Mouse (Mus musculus): ENCODE data around the gene Gm15262. TPM values are rescaled to one million over a fixed set of nuclear protein-coding genes. Genes with fewer than 3 reads are reported as not detected.
"Not testable (repeated sequence)": the region's sequence is repeated elsewhere in the genome, so short reads cannot be mapped to it uniquely, and the experiment has no call there.

Gm15262 gene
- not detected in 2 replicates for polyA plus RNA-seq (2016; fragmentation: Nextera tagmentation; extraction: Ambion mirVana)

- not testable (repeated sequence) for H3K27ac ChIP-seq (ENCODE audit: poor library complexity, severe bottlenecking); H3K9me3 ChIP-seq (replicated peaks); H3K27me3 ChIP-seq (replicated peaks); H3K36me3 ChIP-seq; H3K9ac ChIP-seq; ATAC-seq (ENCODE audit: insufficient number of reproducible peaks, low FRiP score); H3K4me2 ChIP-seq; H3K4me3 ChIP-seq; H3K4me1 ChIP-seq (replicated peaks)
- 60% methylated on average over 2 of the region's 2 CpGs for WGBS
These were observed at the start of gene Gm15262 for GRCm38 (mm10) chrX:161287156-161287555. TSS of gene Gm15262 (plus strand) at chrX:161287456.

- Histone ChIP-seq H3K9me3 (replicated peaks) (no peaks in the 10 kb centered on the region), H3K9ac (no peak overlapping the region), H3K4me2 (no peak overlapping the region), H3K27me3 (replicated peaks) (0 out of 2 replicates have a peak, but pooled peaks cover 4% of the 10 kb centered on the region), H3K27ac (ENCODE audit: poor library complexity, severe bottlenecking) (no peak overlapping the region), H3K4me3 (no peak overlapping the region), H3K4me1 (replicated peaks) (no peaks in the 10 kb centered on the region), H3K36me3 (no peaks in the 10 kb centered on the region)
- 67% methylated on average over 1 of the region's 1 CpGs for WGBS
- no peak for ATAC-seq (ENCODE audit: insufficient number of reproducible peaks, low FRiP score)
These were observed 20.9 kb downstream of the Gm15262 start for GRCm38 (mm10) chrX:161308131-161308530.

GRCm38 (mm10) chrX:161316443-161316842 lies 29.2 kb downstream of the Gm15262 start:
- Histone ChIP-seq H3K4me3 (no peak overlapping the region), H3K27me3 (replicated peaks) (no peaks in the 10 kb centered on the region), H3K4me2 (no peak overlapping the region), H3K9me3 (replicated peaks) (no peaks in the 10 kb centered on the region), H3K36me3 (no peaks in the 10 kb centered on the region), H3K4me1 (replicated peaks) (no peaks in the 10 kb centered on the region), H3K27ac (ENCODE audit: poor library complexity, severe bottlenecking) (no peak overlapping the region), H3K9ac (no peak overlapping the region)
- ATAC-seq (ENCODE audit: insufficient number of reproducible peaks, low FRiP score): no peak

GRCm38 (mm10) chrX:161370927-161371326 lies 83.7 kb downstream of the Gm15262 start:
- Histone ChIP-seq H3K4me3 (no peak overlapping the region), H3K27ac (ENCODE audit: poor library complexity, severe bottlenecking) (no peak overlapping the region), H3K27me3 (replicated peaks) (no peaks in the 10 kb centered on the region), H3K9ac (no peak overlapping the region), H3K36me3 (no peaks in the 10 kb centered on the region), H3K9me3 (replicated peaks) (no peaks in the 10 kb centered on the region), H3K4me1 (replicated peaks) (no peaks in the 10 kb centered on the region), H3K4me2 (no peak overlapping the region)
- ATAC-seq (ENCODE audit: insufficient number of reproducible peaks, low FRiP score): no peak
- 38% methylated on average over 11 of the region's 11 CpGs for WGBS

GRCm38 (mm10) chrX:161371461-161371860 lies 84.2 kb downstream of the Gm15262 start:
- Histone ChIP-seq H3K36me3 (no peaks in the 10 kb centered on the region), H3K9ac (no peak overlapping the region), H3K4me3 (no peak overlapping the region), H3K9me3 (replicated peaks) (no peaks in the 10 kb centered on the region), H3K4me2 (no peak overlapping the region), H3K4me1 (replicated peaks) (no peaks in the 10 kb centered on the region), H3K27me3 (replicated peaks) (no peaks in the 10 kb centered on the region), H3K27ac (ENCODE audit: poor library complexity, severe bottlenecking) (no peak overlapping the region)
- 56% methylated on average over 3 of the region's 3 CpGs for WGBS
- no peak for ATAC-seq (ENCODE audit: insufficient number of reproducible peaks, low FRiP score)

- Histone ChIP-seq H3K4me3 (no peak overlapping the region), H3K9ac (no peak overlapping the region), H3K4me2 (no peak overlapping the region), H3K36me3 (no peaks in the 10 kb centered on the region), H3K27me3 (replicated peaks) (no peaks in the 10 kb centered on the region), H3K27ac (ENCODE audit: poor library complexity, severe bottlenecking) (no peak overlapping the region), H3K4me1 (replicated peaks) (no peaks in the 10 kb centered on the region), H3K9me3 (replicated peaks) (no peaks in the 10 kb centered on the region)
- WGBS: 48% methylated on average over 1 of the region's 1 CpGs
- no peak for ATAC-seq (ENCODE audit: insufficient number of reproducible peaks, low FRiP score)
These were observed 88.3 kb downstream of the Gm15262 start for GRCm38 (mm10) chrX:161375568-161375967.

GRCm38 (mm10) chrX:161385791-161386190 lies 98.5 kb downstream of the Gm15262 start:
- Histone ChIP-seq H3K4me1 (replicated peaks) (no peaks in the 10 kb centered on the region), H3K27me3 (replicated peaks) (no peaks in the 10 kb centered on the region), H3K4me3 (no peak overlapping the region), H3K27ac (ENCODE audit: poor library complexity, severe bottlenecking) (no peak overlapping the region), H3K36me3 (no peaks in the 10 kb centered on the region), H3K9me3 (replicated peaks) (no peaks in the 10 kb centered on the region), H3K9ac (no peak overlapping the region), H3K4me2 (no peak overlapping the region)
- 34% methylated on average over 8 of the region's 8 CpGs for WGBS
- ATAC-seq (ENCODE audit: insufficient number of reproducible peaks, low FRiP score): no peak

GRCm38 (mm10) chrX:161387942-161388341 lies 100.7 kb downstream of the Gm15262 start:
- no peaks in the 10 kb centered on the region for H3K9me3 ChIP-seq (replicated peaks)
- H3K4me2 ChIP-seq: no peak overlapping the region
- no peak overlapping the region for H3K9ac ChIP-seq
- no peaks in the 10 kb centered on the region for H3K36me3 ChIP-seq
- no peaks in the 10 kb centered on the region for H3K27me3 ChIP-seq (replicated peaks)
- H3K27ac ChIP-seq (ENCODE audit: poor library complexity, severe bottlenecking): no peak overlapping the region
- H3K4me3 ChIP-seq: no peak overlapping the region
- 85% methylated on average over 4 of the region's 4 CpGs for WGBS
- no peak for ATAC-seq (ENCODE audit: insufficient number of reproducible peaks, low FRiP score)
- H3K4me1 ChIP-seq (replicated peaks): no peaks in the 10 kb centered on the region

GRCm38 (mm10) chrX:161399110-161399509 lies 111.9 kb downstream of the Gm15262 start:
- no peak for ATAC-seq (ENCODE audit: insufficient number of reproducible peaks, low FRiP score)
- Histone ChIP-seq H3K36me3 (no peaks in the 10 kb centered on the region), H3K27me3 (replicated peaks) (no peaks in the 10 kb centered on the region), H3K4me3 (no peak overlapping the region), H3K27ac (ENCODE audit: poor library complexity, severe bottlenecking) (no peak overlapping the region), H3K4me1 (replicated peaks) (no peaks in the 10 kb centered on the region), H3K9me3 (replicated peaks) (no peaks in the 10 kb centered on the region), H3K9ac (no peak overlapping the region), H3K4me2 (no peak overlapping the region)
- WGBS: 22% methylated on average over 11 of the region's 11 CpGs

- ATAC-seq (ENCODE audit: insufficient number of reproducible peaks, low FRiP score): no peak
- Histone ChIP-seq H3K27me3 (replicated peaks) (no peaks in the 10 kb centered on the region), H3K9ac (no peak overlapping the region), H3K4me3 (no peak overlapping the region), H3K36me3 (no peaks in the 10 kb centered on the region), H3K4me2 (no peak overlapping the region), H3K4me1 (replicated peaks) (no peaks in the 10 kb centered on the region), H3K27ac (ENCODE audit: poor library complexity, severe bottlenecking) (no peak overlapping the region), H3K9me3 (replicated peaks) (0 out of 2 replicates have a peak, but pooled peaks cover 3% of the 10 kb centered on the region)
- WGBS: 49% methylated on average over 1 of the region's 1 CpGs
These were observed 123.9 kb downstream of the Gm15262 start for GRCm38 (mm10) chrX:161411151-161411550.

Data from heart, embryonic 12.5 days (tissue).